Comparison of ENCODE assay signal across 8 mouse cellular contexts in the genomic region with DNA sequence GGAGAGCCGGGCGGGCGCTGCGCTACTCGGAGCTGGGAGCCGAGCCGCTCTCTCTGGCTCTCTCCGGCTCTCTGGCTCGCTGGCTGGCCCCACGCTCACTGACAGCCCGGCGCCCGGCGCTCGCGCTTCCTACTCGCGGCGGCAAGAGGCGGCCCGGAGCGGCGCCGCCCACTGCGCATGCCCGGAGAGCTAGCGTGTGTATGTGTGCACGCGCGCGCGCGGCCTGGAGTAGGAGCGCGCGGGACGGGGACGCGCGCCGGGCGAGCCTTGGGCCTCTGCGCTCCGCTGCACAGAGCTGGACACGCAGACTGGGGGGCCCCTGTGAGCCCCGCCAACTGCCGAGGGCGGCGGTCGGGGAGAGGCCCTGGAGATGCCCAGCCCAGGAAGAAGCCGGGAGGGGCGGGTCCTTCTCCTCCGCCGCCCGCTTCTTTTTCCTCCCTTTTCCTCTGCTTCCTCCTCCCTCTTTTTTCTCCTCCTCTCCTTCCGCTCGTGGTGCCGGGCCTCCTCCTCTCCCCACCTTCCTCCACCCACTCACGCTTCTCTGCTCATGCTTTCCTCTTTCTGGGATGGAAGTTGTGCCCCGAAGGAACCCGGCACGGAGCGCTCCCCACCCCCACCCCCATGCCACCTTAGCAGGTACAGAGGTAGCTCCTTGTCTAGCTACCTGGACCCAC. TPM values are rescaled to one million over a fixed set of nuclear protein-coding genes. Genes with fewer than 3 reads are reported as not detected.
A peak's percentile ranks its signal among the peaks of the same experiment; 100 is the strongest.
DNase-seq lines count a peak whose midpoint lies in the region; ATAC-seq and TF ChIP-seq lines count a peak whose summit lies in the region.

Gene Prkca (minus strand): TSS at position 140 of the 674 bp plus-strand sequence.

- no peak for TF ChIP-seq CTCF in ES-Bruce4 (IDR thresholded peaks at IDR 0.05; ENCODE audit: low read depth, low read length)
- TF ChIP-seq CTCF in liver, postnatal 0 days (IDR thresholded peaks at IDR 0.05; ENCODE audit: low read depth) = no peak

- WGBS in forebrain, embryonic 15.5 days = under 1% methylated on average over 51 of the region's 63 CpGs
- WGBS in liver, postnatal 0 days (ENCODE audit: insufficient replicate concordance) = under 1% methylated on average over 47 of the region's 63 CpGs
- WGBS in neural tube, embryonic 13.5 days = under 1% methylated on average over 60 of the region's 63 CpGs

- DNase-seq in c-Kit-positive CD71-positive TER-119-positive erythroid progenitor cells, embryonic 14.5 days (ENCODE audit: low spot score) = peak; percentile 70
- DNase-seq in heart, postnatal 25 days (ENCODE audit: low spot score) = peak; percentile 84
- DNase-seq in layer of hippocampus, adult 11-12 months (ENCODE audit: low spot score) = peak; percentile 97
- peak; percentile 92 for DNase-seq in liver, postnatal 0 days
- DNase-seq in telencephalon, adult 2 months (ENCODE audit: low read depth, low spot score) = peak; percentile 84

- no peaks in the 10 kb centered on the region for H3K9me3 ChIP-seq in ES-Bruce4 (replicated peaks; ENCODE audit: control insufficient read depth, insufficient read depth, low read length, poor library complexity, severe bottlenecking)
- H3K9me3 ChIP-seq in forebrain, embryonic 15.5 days = no peaks in the 10 kb centered on the region
- H3K9me3 ChIP-seq in liver, postnatal 0 days (ENCODE audit: low read length) = no peaks in the 10 kb centered on the region
- no peaks in the 10 kb centered on the region for H3K9me3 ChIP-seq in neural tube, embryonic 13.5 days

- peak within 1 kb of the TSS; percentile 89 for H3K4me3 ChIP-seq in ES-Bruce4 (ENCODE audit: low read depth, low read length)
- peak within 1 kb of the TSS; percentile 67 for H3K4me3 ChIP-seq in forebrain, embryonic 15.5 days
- H3K4me3 ChIP-seq in liver, postnatal 0 days (ENCODE audit: low read depth, low read length) = peak within 1 kb of the TSS; percentile 75
- H3K4me3 ChIP-seq in neural tube, embryonic 13.5 days = peak within 1 kb of the TSS; percentile 74

- peak; percentile 98 for ATAC-seq in forebrain, embryonic 15.5 days (replicated peaks)
- ATAC-seq in liver, postnatal 0 days = peak; percentile 94
- peak; percentile 96 for ATAC-seq in neural tube, embryonic 13.5 days (ENCODE audit: low read depth)

- TF ChIP-seq EP300 in ES-Bruce4 (IDR thresholded peaks at IDR 0.05; ENCODE audit: insufficient read depth, low read depth, low read length) = no peak
- no peak for TF ChIP-seq EP300 in liver, postnatal 0 days (IDR thresholded peaks at IDR 0.05; ENCODE audit: low read depth)

- no peaks in the 10 kb centered on the region for H3K4me1 ChIP-seq in ES-Bruce4 (ENCODE audit: control insufficient read depth, insufficient read depth, low read length)
- peaks cover 29% of the 10 kb centered on the region for H3K4me1 ChIP-seq in forebrain, embryonic 15.5 days
- H3K4me1 ChIP-seq in liver, postnatal 0 days (ENCODE audit: insufficient read depth) = peaks cover 15% of the 10 kb centered on the region
- H3K4me1 ChIP-seq in neural tube, embryonic 13.5 days (replicated peaks) = peaks cover 28% of the 10 kb centered on the region

- intact Hi-C loops in heart, postnatal 25 days (cut with DNase I) = loop anchor here (5.0 kb wide), 3 partner anchors 77 to 207 kb away; no protein-coding TSS in a partner anchor

- peaks cover 4% of the 10 kb centered on the region; the same call in 1 of the 2 replicates for H3K27me3 ChIP-seq in ES-Bruce4 (ENCODE audit: control insufficient read depth, insufficient read depth, low read length, poor library complexity, severe bottlenecking)
- no peaks in the 10 kb centered on the region for H3K27me3 ChIP-seq in forebrain, embryonic 15.5 days
- H3K27me3 ChIP-seq in liver, postnatal 0 days (ENCODE audit: insufficient read depth, low read length) = peaks cover 14% of the 10 kb centered on the region; the same call in 1 of the 2 replicates
- peaks cover 14% of the 10 kb centered on the region for H3K27me3 ChIP-seq in neural tube, embryonic 13.5 days

- peak within 1 kb of the TSS; percentile 88 for H3K9ac ChIP-seq in ES-Bruce4 (ENCODE audit: low read depth, poor library complexity, severe bottlenecking)
- H3K9ac ChIP-seq in forebrain, embryonic 15.5 days (replicated peaks) = peak within 1 kb of the TSS; percentile 87
- peak within 1 kb of the TSS; percentile 71 for H3K9ac ChIP-seq in liver, postnatal 0 days (replicated peaks)
- peak within 1 kb of the TSS; percentile 88 for H3K9ac ChIP-seq in neural tube, embryonic 13.5 days

- no peak for TF ChIP-seq POLR2A in ES-Bruce4 (IDR thresholded peaks at IDR 0.05; ENCODE audit: insufficient read depth, low read length)

- no peaks in the 10 kb centered on the region for H3K36me3 ChIP-seq in ES-Bruce4 (ENCODE audit: control insufficient read depth, insufficient read depth, low read length, poor library complexity, severe bottlenecking)
- no peaks in the 10 kb centered on the region for H3K36me3 ChIP-seq in forebrain, embryonic 15.5 days
- no peaks in the 10 kb centered on the region for H3K36me3 ChIP-seq in liver, postnatal 0 days (replicated peaks; ENCODE audit: insufficient read depth, low read length)
- no peaks in the 10 kb centered on the region for H3K36me3 ChIP-seq in neural tube, embryonic 13.5 days

- H3K27ac ChIP-seq in ES-Bruce4 (ENCODE audit: insufficient read depth, low read length) = no peak within 1 kb of the TSS
- peak within 1 kb of the TSS; percentile 91 for H3K27ac ChIP-seq in forebrain, embryonic 15.5 days (replicated peaks)
- H3K27ac ChIP-seq in liver, postnatal 0 days (ENCODE audit: low read depth) = peak within 1 kb of the TSS; percentile 46
- peak within 1 kb of the TSS; percentile 92 for H3K27ac ChIP-seq in neural tube, embryonic 13.5 days (replicated peaks)

- H3K4me2 ChIP-seq in forebrain, embryonic 15.5 days (replicated peaks) = peak within 1 kb of the TSS; percentile 100
- H3K4me2 ChIP-seq in liver, postnatal 0 days (ENCODE audit: low read depth, low read length) = peak within 1 kb of the TSS; percentile 94
- peak within 1 kb of the TSS; percentile 99 for H3K4me2 ChIP-seq in neural tube, embryonic 13.5 days

RNA-seq across cellular contexts. Expression of gene Prkca, which starts in this region (rescaled TPM):
- 2.8 and 3.0 TPM in 2 replicates for polyA plus RNA-seq in ES-Bruce4 (2011; ENCODE audit: insufficient read depth, insufficient read length, low read depth, missing spikeins)
- polyA plus RNA-seq in forebrain, embryonic 15.5 days (2015; fragmentation: Nextera tagmentation; extraction: Ambion mirVana) = 7.2 and 8.0 TPM in 2 replicates
- 10 to 100 TPM; 39.0 to 39.7 TPM for total RNA-seq in heart, postnatal 25 days (2021)
- 2.9 and 3.0 TPM in 2 replicates for polyA plus RNA-seq in liver, postnatal 0 days (2015; fragmentation: Nextera tagmentation; extraction: Ambion mirVana)
- polyA plus RNA-seq in neural tube, embryonic 13.5 days (2015; fragmentation: Nextera tagmentation; extraction: Ambion mirVana) = 7.2 and 7.6 TPM in 2 replicates
